Mouse (Mus musculus): ENCODE results near the gene Fgd6. TPM values are rescaled to one million over a fixed set of nuclear protein-coding genes. Genes with fewer than 3 reads are reported as not detected.

Gene Fgd6
- polyA plus RNA-seq, 1 experiment from 2014 or later = 3.7 TPM

DNA sequence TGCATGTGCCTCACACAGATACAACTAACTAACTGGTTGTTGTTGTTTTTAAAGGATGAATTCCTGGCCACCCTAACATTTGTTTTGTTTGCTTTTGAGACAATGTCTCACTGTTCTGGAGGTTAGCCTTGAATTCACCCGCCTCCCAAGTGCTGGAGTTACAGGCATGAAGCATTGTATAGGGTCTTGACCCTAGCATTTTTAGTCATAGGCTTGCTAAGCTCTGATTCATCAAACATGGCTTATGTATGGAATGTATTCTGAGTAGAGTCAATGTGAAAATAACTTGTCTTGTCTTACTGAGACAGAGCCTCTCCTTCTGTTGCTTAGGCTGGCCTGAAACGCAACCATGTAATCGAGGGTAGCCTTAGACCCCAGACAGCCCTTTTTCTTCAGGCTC lies 82.1 kb downstream of the Fgd6 start:
- Histone ChIP-seq H3K36me3 (peaks cover 11% of the 10 kb centered on the region), H3K27me3 (replicated peaks) (no peaks in the 10 kb centered on the region), H3K4me1 (replicated peaks) (peaks cover 26% of the 10 kb centered on the region), H3K9me3 (replicated peaks) (no peaks in the 10 kb centered on the region), H3K4me3 (no peak overlapping the region), H3K4me2 (no peak overlapping the region), H3K9ac (no peak overlapping the region), H3K27ac (ENCODE audit: poor library complexity, severe bottlenecking) (no peak overlapping the region)
- no peak for ATAC-seq (ENCODE audit: insufficient number of reproducible peaks, low FRiP score)
- WGBS = 90% methylated on average over 3 of the region's 3 CpGs

DNA sequence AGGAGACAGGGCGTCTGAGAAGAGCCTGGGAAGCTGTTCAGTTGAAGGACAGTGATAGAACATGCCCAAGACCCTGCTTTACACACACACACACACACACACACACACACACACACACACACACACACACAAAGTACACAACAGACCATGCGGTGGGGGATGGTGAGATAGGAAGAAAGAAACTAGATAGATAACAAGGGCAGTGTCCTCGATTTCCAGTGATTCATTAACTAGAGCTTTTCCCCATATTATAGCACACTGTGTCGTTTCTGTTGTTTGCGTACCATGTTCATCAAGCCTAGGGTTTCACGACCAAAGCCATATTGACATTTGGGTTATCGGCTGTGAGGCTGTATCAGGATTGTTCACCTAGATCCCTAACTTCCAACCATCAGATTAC lies 83.2 kb downstream of the Fgd6 start:
- WGBS = 82% methylated on average over 7 of the region's 7 CpGs

DNA sequence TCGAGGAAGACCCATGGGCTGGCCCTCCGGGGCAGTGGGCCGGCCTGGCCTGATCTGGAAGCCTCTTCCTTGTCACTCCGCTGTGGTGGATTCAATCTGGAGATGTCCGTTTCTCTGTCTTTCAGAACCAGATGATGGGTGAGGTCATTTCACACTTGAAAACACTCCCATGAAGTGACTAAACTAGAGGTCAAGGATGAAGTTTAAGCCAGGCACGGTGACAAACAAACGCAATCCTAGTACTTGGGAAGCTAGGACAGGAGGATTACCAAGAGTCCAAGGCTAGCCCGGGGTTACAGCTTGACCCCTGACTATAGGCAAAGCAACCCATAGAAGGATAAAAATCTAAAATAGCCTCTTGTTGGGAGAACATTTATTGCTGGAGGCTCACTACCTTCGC lies 84.9 kb downstream of the Fgd6 start:
- Histone ChIP-seq H3K36me3 (peaks cover 32% of the 10 kb centered on the region), H3K9me3 (replicated peaks) (no peaks in the 10 kb centered on the region), H3K27me3 (replicated peaks) (no peaks in the 10 kb centered on the region), H3K4me3 (no peak overlapping the region), H3K9ac (no peak overlapping the region), H3K4me2 (no peak overlapping the region), H3K27ac (ENCODE audit: poor library complexity, severe bottlenecking) (no peak overlapping the region), H3K4me1 (replicated peaks) (peaks cover 19% of the 10 kb centered on the region)
- ATAC-seq (ENCODE audit: insufficient number of reproducible peaks, low FRiP score) = no peak
- 88% methylated on average over 9 of the region's 9 CpGs for WGBS

More for the DNA sequence above, 83.2 kb downstream of the Fgd6 start:
- peaks cover 26% of the 10 kb centered on the region for H3K4me1 ChIP-seq (replicated peaks)
- no peak overlapping the region for H3K4me3 ChIP-seq
- no peak for ATAC-seq (ENCODE audit: insufficient number of reproducible peaks, low FRiP score)
- no peaks in the 10 kb centered on the region for H3K9me3 ChIP-seq (replicated peaks)
- H3K4me2 ChIP-seq = no peak overlapping the region
- H3K9ac ChIP-seq = no peak overlapping the region
- no peaks in the 10 kb centered on the region for H3K27me3 ChIP-seq (replicated peaks)
- H3K27ac ChIP-seq (ENCODE audit: poor library complexity, severe bottlenecking) = no peak overlapping the region
- H3K36me3 ChIP-seq = peaks cover 21% of the 10 kb centered on the region

DNA sequence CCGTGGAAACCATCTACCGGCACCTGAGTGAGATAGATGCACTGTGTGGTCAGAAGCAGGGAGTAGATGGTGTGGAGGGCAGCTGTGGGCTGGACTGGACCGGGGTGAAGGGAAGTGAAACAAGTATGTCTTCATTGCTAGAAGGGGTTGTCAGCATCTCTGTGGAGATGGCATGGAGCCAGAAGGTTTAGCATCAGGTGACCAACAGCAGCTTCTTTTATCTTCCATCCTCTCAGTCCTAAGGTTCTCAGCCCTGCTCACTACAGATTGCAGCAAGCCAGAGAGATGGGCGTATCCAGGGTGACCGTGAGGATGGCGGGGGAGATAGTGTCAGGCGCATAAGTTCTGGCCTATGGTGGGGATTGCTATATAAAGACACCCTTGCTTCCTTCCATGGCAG lies 86.8 kb downstream of the Fgd6 start:
- WGBS = 77% methylated on average over 7 of the region's 7 CpGs
- ATAC-seq (ENCODE audit: insufficient number of reproducible peaks, low FRiP score) = no peak
- H3K4me1 ChIP-seq (replicated peaks) = peaks cover 4% of the 10 kb centered on the region; the same call in 1 of the 2 replicates
- no peak overlapping the region for H3K9ac ChIP-seq
- H3K9me3 ChIP-seq (replicated peaks) = no peaks in the 10 kb centered on the region
- H3K4me2 ChIP-seq = no peak overlapping the region
- no peaks in the 10 kb centered on the region for H3K27me3 ChIP-seq (replicated peaks)
- H3K4me3 ChIP-seq = no peak overlapping the region
- no peak overlapping the region for H3K27ac ChIP-seq (ENCODE audit: poor library complexity, severe bottlenecking)
- peaks cover 43% of the 10 kb centered on the region for H3K36me3 ChIP-seq

DNA sequence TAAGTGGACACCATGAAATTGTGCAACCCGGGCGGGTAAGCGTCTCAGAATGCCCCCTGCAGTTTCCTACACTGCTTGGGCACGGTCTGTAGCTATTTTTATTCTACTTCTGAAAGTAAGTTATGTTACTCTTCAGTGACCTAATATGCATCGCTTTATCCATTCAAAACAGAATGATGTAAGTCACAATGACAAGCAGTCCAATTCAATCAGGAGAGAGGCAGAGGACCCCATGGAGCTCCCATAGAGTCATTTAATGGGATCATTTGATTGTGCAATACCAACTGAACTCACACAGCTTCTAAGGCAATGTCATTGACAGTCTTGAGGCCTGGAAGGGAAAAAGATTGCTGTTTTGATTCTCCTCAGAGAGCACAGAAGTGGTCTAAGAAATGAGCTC lies 87.8 kb downstream of the Fgd6 start:
- 96% methylated on average over 5 of the region's 5 CpGs for WGBS
- H3K9ac ChIP-seq = no peak overlapping the region
- H3K4me2 ChIP-seq = no peak overlapping the region
- no peak overlapping the region for H3K27ac ChIP-seq (ENCODE audit: poor library complexity, severe bottlenecking)
- H3K36me3 ChIP-seq = peaks cover 43% of the 10 kb centered on the region
- no peaks in the 10 kb centered on the region for H3K27me3 ChIP-seq (replicated peaks)
- no peak for ATAC-seq (ENCODE audit: insufficient number of reproducible peaks, low FRiP score)
- no peak overlapping the region for H3K4me3 ChIP-seq
- H3K9me3 ChIP-seq (replicated peaks) = no peaks in the 10 kb centered on the region
- H3K4me1 ChIP-seq (replicated peaks) = peaks cover 4% of the 10 kb centered on the region; the same call in 1 of the 2 replicates

DNA sequence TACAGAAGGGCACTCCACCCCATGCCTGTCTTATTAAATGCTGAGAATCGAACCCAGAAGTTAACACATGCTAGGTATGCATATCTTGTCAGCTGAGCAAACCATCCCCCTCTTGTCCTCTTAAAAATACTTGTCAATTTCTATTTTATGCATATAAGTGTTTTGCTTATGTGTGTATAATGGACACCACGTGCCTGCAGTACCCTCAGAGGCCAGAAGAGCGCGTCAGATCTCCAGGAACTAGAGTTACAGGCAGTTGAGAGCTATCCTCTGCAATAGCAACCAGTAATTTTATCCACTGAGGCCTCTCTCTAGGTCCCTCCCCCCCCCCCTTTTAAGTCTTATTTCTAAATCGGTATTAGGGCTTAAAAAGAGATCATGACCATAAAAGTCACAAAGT lies 88.6 kb downstream of the Fgd6 start:
- 72% methylated on average over 5 of the region's 5 CpGs for WGBS
- ATAC-seq (ENCODE audit: insufficient number of reproducible peaks, low FRiP score) = no peak
- H3K4me1 ChIP-seq (replicated peaks) = peaks cover 4% of the 10 kb centered on the region; the same call in 1 of the 2 replicates
- H3K27ac ChIP-seq (ENCODE audit: poor library complexity, severe bottlenecking) = no peak overlapping the region
- H3K27me3 ChIP-seq (replicated peaks) = no peaks in the 10 kb centered on the region
- H3K36me3 ChIP-seq = peaks cover 43% of the 10 kb centered on the region
- H3K4me2 ChIP-seq = no peak overlapping the region
- H3K4me3 ChIP-seq = no peak overlapping the region
- no peak overlapping the region for H3K9ac ChIP-seq
- H3K9me3 ChIP-seq (replicated peaks) = no peaks in the 10 kb centered on the region

DNA sequence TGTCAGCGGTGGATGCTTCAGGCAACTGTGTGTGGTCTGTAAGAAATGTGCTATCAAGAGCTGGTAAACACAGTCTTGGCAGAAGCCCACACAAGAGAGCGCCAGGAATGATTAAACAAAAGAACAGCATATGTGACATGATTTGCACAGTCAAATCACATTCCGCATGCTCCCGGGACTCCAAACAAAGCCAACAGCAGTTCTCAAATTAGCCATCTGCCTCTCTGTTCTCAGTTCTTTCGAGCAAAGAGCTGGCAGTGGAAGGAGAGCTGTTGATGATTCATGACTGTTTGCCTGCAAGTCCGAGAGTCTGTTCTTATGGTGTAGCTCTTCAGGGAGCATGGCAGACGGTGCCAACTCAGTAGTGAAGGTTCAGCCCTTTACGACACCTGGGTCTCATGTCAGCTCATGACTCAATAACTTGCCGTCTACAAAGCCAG lies 93.9 kb downstream of the Fgd6 start:
- no peak for ATAC-seq (ENCODE audit: insufficient number of reproducible peaks, low FRiP score)
- Histone ChIP-seq H3K27me3 (replicated peaks) (no peaks in the 10 kb centered on the region), H3K9me3 (replicated peaks) (no peaks in the 10 kb centered on the region), H3K4me3 (no peak overlapping the region), H3K4me2 (no peak overlapping the region), H3K4me1 (replicated peaks) (no peaks in the 10 kb centered on the region), H3K9ac (no peak overlapping the region), H3K36me3 (peaks cover 27% of the 10 kb centered on the region), H3K27ac (ENCODE audit: poor library complexity, severe bottlenecking) (no peak overlapping the region)
- 75% methylated on average over 9 of the region's 9 CpGs for WGBS

DNA sequence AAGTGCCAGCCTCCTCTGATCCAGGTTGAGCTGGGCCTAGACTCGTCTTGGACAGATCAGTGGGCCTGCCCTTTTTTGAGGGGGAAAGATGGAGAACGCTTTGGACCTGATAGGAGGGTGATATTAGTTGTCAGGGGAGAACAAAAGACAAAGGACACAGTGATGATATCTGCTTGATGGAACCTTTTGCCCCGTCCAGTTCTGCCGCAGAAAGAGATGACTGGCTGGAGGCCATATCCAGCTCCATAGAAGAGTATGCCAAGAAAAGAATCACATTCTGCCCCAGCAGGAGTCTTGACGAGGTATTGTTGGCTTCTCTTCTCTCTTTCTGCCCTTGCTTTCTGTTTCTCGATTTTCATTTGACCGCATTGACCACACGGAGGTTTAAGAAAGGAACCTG lies 97.3 kb downstream of the Fgd6 start:
- no peak overlapping the region for H3K4me3 ChIP-seq
- no peak for ATAC-seq (ENCODE audit: insufficient number of reproducible peaks, low FRiP score)
- WGBS = 74% methylated on average over 8 of the region's 8 CpGs

DNA sequence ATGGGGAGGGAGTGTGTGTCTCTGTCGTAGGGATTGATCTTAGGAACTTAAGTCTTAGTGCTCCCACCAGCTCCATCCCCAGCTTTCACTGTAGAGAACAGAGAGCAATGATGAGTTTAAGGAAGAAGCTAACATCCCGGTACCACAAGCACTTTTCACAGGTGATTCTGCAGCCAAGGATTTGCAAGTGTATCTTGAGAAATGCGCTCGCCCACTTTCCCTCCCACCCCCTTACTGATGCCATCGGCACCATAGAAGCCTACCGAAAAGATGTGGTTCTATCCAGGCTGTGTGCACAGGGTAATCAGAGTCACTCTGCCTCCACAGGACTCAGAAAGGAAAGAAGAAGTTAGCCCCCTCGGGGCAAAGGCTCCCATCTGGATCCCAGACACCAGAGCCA lies 97.9 kb downstream of the Fgd6 start:
- H3K9ac ChIP-seq = no peak overlapping the region
- no peaks in the 10 kb centered on the region for H3K4me1 ChIP-seq (replicated peaks)
- no peaks in the 10 kb centered on the region for H3K9me3 ChIP-seq (replicated peaks)
- H3K27me3 ChIP-seq (replicated peaks) = no peaks in the 10 kb centered on the region
- ATAC-seq (ENCODE audit: insufficient number of reproducible peaks, low FRiP score) = no peak
- H3K4me3 ChIP-seq = no peak overlapping the region
- no peak overlapping the region for H3K27ac ChIP-seq (ENCODE audit: poor library complexity, severe bottlenecking)
- WGBS = 90% methylated on average over 7 of the region's 7 CpGs
- peaks cover 31% of the 10 kb centered on the region for H3K36me3 ChIP-seq
- H3K4me2 ChIP-seq = no peak overlapping the region

More for the DNA sequence above, 97.3 kb downstream of the Fgd6 start:
- no peaks in the 10 kb centered on the region for H3K9me3 ChIP-seq (replicated peaks)
- peaks cover 25% of the 10 kb centered on the region for H3K36me3 ChIP-seq
- H3K4me2 ChIP-seq = no peak overlapping the region
- no peak overlapping the region for H3K9ac ChIP-seq
- H3K27ac ChIP-seq (ENCODE audit: poor library complexity, severe bottlenecking) = no peak overlapping the region
- H3K4me1 ChIP-seq (replicated peaks) = no peaks in the 10 kb centered on the region
- H3K27me3 ChIP-seq (replicated peaks) = no peaks in the 10 kb centered on the region

DNA sequence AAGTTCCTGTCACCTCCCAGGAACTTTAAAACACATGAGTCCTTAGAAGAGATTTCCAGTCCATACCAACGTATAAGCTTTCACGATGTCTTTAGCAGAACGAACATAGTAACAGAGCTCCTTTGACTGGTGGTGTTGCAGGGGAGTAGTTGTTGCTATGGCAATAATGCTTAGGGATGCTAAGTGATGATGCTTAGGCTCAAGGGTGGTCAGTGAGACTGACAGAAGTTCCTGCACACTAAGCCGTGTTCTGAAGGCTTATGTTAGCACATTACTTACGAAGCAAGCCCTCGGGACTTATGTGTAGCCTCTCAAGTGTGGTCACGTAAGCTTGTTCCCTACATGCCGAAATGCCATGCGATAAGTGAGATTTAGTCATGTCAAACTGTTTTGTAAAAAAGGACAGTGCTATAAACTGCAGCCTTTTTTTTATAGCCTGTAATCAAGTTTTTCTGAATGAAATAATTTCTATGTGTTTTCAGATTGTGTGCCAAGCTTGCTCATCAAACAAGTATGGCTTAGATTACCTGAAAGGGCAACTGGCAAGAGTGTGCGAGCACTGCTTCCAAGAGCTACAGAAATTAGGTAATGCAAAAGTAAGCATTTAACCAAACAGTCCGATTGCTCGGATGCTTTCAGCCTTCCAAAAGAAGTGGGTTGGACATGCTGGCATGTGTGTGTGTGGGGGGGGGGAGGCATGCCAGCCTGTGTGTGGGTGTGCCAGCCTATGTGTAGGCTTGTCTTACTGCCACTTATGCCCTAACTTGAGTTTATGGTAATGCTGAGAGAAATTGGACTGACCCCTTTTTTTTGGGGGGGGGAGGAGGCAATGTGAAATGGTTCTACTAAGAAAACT lies 99.0 kb downstream of the Fgd6 start:
- H3K4me3 ChIP-seq = no peak overlapping the region
- no peak overlapping the region for H3K27ac ChIP-seq (ENCODE audit: poor library complexity, severe bottlenecking)
- no peaks in the 10 kb centered on the region for H3K9me3 ChIP-seq (replicated peaks)
- H3K4me1 ChIP-seq (replicated peaks) = no peaks in the 10 kb centered on the region
- 88% methylated on average over 12 of the region's 12 CpGs for WGBS
- no peak overlapping the region for H3K9ac ChIP-seq
- no peak overlapping the region for H3K4me2 ChIP-seq
- no peaks in the 10 kb centered on the region for H3K27me3 ChIP-seq (replicated peaks)
- H3K36me3 ChIP-seq = peaks cover 31% of the 10 kb centered on the region
- no peak for ATAC-seq (ENCODE audit: insufficient number of reproducible peaks, low FRiP score)

DNA sequence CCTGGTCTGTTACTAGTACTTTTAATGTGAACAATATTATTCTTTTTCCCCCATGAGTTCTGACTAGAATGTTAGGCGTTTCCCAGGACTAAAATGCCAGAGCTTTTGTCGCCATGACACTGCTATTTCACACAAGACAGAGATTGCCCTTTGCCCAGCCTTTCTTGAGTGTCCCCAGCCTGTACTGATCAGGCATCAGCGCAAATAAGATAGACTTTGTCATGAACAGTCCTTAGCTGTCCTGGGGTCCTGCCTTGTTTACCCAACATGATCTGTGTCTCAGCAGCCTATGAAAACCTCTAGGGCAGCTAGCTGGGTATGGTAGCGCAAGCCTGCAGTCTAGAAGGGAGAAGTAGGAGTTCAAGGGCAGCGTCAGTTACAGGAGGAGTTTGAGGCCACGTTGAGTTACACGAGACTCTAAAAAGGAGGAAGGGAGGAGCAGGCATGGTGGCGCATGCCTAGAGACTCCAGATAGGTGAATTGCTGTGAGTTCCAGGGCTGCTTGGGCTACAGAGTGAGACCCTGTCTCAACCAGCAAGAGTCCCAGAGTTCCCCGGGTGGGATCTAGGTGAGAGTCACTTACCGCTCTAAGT lies 103.2 kb downstream of the Fgd6 start:
- ATAC-seq (ENCODE audit: insufficient number of reproducible peaks, low FRiP score) = no peak
- Histone ChIP-seq H3K4me3 (no peak overlapping the region), H3K4me2 (no peak overlapping the region), H3K4me1 (replicated peaks) (0 out of 2 replicates have a peak, but pooled peaks cover 2% of the 10 kb centered on the region), H3K9me3 (replicated peaks) (no peaks in the 10 kb centered on the region), H3K27ac (ENCODE audit: poor library complexity, severe bottlenecking) (no peak overlapping the region), H3K27me3 (replicated peaks) (no peaks in the 10 kb centered on the region), H3K9ac (no peak overlapping the region), H3K36me3 (peaks cover 33% of the 10 kb centered on the region)
- 86% methylated on average over 10 of the region's 10 CpGs for WGBS
